Mouse (Mus musculus) urinary bladder, postnatal 14 days (tissue): Measurements from ENCODE around the gene Chrm2.
A peak's percentile ranks its signal among the peaks of the same experiment; 100 is the strongest.

ENCODE experiments used
- DNase-seq: peaks from one replicate; pipeline ENCODE4 v3.0.0; 2021; ENCODE audit warnings: low spot score

Gene Chrm2

DNA sequence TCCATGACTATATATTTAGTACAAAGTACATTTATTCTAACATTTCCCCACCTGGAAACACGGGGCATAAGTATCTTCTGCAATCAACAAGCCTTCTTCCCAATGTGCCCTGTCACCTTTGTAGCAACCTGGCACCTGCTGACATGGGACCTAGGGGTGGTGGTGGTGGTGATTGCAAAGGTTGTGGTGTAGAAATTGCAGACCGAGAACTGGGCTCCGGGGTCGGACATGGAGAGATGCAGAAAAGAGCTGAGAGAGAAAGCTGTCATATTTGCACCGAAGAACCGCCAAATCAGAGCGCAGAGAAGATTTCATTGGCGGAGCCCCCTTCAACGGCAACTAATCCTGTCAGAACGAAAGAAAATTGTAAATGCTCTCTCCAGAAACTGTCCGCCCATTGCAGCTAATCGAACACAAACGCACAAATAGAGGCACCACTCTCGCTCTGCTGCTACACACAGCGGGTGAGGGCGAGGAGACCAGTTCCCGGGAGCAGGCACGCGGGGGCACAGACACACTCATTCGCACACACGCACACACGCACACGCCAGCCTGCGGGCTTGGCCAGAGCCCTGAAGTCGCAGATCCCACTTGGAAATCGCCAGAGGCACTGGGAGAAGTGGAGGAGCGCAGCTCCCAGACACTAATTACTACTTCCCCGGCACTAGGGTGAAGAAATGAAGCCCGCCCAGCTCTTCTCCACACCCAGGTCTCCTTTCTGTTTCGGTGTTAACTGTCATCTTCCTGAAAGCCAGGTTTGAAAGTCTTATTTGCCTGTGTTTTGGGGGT, at the start of gene Chrm2:
Gene Chrm2 (plus strand): TSS at position 473 of the 789 bp plus-strand sequence.
- no peak for DNase-seq

DNA sequence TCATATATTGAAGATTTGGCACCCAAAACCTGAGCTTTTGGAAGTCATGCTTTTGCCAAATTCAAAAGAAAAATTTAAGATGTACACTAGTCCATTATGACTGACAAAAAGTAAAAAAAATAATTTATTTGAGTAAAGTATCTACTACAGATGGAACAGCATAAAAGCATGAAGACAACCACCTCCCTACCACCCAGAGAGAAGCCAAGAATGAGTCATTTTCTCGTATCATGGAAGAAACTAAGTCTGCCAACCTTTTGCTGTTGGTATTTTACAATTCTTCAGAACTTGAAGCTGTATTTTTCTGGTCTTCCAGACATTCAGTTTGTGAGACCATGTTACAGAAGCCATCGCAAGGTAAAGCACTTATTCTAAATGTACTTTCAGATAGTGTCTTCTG, 13.9 kb upstream of the Chrm2 start:
- DNase-seq = no peak

DNA sequence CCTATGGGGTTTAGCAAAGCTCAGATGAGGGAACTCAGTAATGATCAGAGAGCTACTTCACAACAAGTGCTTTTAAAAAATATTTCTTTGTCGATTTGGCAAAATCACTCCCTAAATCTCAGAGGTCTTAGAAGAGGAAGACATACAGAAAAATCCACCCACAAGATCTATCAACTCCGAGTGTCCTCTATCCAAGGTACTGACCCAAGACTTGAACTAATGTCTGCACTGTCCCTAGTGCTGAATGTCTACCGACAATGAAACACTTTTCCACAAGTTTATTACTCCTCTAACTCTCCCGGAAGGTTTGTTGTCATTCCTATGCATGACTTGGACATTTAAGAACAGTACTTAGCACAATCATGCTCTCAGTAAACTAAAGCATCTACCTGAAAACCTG, 9.9 kb upstream of the Chrm2 start:
- DNase-seq = no peak

DNA sequence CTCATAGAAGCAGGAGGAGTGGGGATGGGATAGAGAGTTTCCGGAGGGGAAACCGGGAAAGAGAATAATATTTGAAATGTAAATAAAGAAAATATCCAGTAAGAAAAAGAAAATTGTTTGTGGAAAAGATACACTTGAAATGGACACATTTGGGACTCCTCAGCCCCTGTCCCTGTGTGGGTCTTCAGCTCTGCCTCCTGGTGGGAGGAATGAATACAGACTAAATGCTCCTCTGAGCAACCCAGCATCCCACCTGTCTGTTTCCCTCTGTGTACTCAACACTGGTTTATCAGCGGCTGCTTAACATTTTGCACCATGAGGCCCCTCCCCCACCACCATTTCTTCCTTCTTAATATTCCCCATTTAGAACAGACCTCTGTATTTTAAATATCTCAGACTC, 3.8 kb upstream of the Chrm2 start:
- DNase-seq = no peak

DNA sequence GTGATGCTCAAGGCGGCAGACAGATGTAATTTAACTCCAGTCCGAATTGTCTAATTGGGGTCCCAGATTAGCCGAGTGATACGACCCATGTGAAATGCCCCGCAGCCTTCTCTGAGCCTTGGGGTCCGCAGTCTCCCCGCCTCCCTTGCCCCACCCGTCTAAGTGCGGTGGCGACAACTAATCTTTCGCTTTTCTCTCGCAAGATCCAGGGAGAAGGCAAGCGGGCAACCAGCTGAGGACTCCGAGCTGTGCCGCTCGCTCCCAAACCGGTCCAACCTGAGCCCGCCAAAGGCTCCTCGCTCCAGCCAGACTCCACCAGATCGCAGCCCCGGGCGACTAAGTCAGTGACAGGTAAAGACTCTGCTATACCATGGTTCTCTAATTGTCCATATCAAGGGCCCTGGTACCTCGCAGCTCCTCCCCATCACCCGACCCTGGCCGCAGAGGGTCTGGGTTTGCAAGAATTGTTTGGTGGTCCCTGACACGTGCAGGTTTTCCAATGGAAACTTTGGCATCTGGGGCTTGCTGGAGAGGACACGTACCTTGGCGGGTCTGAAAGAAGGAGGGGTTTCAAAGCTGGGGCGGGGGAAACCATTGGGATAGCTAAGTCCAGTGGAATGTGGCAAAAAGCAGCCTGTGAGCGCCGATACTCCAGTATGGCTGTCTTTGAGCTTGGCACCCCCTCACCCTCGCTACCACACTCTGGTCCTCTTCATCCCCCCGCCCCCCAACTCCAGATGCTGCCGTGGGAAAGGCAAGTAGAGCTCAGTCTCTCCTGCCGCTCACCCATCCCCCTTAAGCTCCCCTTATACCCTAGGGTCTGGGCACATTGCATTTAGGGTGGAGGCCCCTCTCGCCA, 746 bp downstream of the Chrm2 start:
- peak; percentile 14 for DNase-seq

DNA sequence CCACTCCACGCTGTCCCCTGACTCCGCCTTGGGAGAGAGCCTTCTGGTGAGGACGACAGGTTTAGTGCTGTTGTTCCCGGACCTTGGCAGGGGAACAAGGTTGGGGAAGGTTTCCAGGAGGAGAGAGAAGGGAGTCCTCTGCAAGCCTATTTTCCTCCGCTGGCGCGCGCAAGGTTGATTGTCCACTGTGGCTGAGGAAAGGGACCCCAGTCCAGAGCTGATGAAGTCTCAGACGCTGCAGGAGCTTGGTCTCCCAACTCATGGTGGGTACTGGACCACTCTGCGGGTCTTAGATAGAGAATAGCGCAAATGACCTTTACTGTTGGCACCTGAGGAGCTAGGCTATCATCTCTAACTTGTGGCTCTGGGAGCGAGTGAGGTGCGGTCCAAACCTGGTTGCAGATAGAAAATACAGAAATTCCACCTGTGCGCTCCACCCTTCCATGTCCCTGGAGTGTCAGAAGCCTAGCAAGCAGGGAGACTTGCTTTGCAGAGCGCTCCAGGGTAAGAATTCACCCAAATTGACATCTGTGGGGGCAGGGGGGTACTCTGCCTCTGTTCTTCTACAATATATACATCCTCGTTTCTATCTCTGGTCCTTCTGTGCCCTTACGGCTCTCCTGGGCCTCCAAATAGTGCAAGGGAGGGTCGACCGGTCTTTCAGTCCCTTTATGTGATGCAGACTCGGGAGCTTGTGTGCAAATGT, 1.5 kb downstream of the Chrm2 start:
- DNase-seq = no peak

DNA sequence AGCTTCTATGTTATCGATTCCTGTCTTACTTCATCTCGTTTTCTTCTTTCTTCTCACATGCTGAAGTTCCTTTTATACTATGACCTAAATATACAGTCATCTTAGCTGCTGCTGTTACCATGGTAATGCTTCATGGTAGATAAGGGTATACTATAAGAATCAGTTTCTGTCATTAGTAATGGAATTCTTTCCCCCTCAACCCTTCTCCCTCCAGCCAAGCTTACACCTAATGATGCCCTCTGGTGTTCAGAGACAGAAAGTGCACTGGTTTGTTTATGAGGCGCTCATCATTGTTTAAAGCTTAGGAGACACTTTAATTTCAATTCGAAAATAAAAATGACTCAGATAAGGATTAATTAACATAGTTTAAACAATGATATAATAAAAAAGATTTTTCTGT, 5.8 kb downstream of the Chrm2 start:
- no peak for DNase-seq

DNA sequence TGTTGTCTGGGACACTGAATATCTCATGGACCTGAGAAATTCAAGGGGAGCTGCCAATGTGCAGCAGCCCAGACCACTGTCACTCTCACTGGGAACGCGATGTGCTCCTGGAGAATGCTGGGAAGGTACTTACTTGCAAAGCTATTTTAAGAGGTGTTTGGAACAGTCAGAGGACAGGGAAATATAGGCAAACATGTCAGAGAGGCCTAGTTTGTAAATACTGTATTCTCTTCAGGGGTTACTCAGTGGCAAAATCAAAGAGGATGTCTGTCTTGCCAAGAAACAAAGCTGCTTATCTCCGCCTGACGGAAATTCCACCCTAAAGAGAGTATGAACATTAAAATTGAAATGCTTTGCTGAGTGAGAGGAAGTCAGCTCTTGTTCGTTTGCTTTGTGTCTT, 17.3 kb downstream of the Chrm2 start:
- DNase-seq = no peak

DNA sequence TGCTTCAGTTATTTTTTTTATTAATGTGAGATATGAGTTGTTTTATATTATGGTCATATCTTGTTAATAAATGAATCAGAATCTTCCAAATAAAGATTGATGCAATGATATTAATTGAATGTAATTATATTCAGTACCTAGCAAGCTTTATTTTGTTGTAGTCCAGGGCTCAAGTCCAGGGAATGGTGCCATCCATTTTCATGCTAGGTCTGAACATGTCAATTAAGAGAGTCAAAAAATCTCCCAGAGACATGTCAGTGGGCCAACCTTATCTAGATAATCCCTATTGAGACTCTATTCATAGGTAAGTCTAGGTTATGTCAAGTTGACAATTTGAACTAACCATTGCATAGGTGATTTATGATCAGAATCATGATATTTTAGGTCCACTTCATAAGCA, 21.1 kb downstream of the Chrm2 start:
- DNase-seq = no peak

DNA sequence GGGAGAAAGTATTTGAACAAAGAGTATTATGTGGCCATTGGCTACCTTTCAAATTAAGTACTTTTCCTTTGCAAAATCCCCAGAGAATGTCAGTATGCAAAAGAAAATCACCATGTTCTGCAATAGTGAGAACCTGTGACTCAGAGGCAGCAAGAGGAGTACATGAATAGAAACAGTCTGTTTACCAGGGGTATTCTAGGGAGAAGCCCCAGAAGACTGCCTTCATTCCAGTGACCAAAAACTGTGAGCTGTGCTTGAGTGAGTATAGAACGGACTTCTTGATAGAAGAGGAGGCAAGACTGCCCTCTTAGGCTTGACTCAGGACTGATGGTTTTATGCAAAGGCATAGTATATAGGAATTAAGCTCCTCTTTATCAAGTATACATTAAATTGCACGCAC, 22.2 kb downstream of the Chrm2 start:
- DNase-seq = no peak

DNA sequence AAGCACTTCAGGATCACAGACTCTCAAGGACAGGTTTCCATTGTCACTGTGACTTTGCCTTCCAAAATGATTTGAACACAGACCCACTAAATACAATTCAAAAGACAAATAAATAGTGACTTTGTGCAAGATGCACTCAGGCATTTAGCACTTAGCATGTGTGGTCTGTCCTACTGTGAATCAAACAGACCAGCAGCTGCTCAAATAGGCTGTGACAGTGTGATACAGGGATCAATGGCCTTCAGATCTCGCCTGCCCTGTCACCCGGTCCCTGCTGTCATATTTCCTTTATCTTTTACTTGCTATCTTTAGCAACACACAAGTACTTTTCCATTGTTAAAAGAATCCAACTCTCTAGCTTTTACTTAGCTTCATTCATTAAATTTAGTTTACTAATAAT, 31.8 kb downstream of the Chrm2 start:
- no peak for DNase-seq

DNA sequence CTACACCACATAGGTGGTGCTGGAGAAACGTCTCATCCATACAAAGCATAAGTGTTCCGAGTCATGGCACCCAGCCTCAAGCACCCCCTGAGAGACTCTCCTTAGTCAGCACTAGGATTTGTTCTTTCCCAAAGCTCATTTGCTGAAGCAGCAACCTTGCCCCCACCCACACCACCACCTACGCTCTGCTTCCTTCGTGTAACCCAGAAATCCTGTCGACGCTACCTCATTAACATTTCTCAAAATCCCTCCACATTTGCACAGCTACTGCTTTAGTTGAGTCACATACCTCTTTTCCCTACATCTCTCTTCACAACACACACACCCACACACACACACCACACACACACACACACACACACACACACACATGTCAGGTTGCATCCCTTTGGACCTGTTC, 50.1 kb downstream of the Chrm2 start:
- no peak for DNase-seq

DNA sequence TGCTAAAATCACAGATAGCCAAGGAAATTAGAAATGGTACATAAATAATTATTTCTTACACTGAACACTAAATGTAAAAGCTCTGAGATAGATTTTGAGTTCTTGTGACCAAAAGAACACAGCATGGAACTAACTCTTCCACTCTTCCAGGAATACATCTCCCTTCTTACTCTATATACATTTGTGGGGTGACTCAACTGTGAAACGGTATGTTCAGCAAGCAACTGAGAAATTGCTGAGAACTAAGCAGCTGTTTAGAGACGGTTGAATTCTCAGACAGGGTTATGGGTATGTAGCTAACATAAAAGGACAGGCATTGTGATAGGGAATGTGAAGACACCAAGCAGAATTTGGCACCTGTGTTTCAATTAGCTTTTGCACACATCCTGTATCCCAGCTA, 51.3 kb downstream of the Chrm2 start:
- no peak for DNase-seq

DNA sequence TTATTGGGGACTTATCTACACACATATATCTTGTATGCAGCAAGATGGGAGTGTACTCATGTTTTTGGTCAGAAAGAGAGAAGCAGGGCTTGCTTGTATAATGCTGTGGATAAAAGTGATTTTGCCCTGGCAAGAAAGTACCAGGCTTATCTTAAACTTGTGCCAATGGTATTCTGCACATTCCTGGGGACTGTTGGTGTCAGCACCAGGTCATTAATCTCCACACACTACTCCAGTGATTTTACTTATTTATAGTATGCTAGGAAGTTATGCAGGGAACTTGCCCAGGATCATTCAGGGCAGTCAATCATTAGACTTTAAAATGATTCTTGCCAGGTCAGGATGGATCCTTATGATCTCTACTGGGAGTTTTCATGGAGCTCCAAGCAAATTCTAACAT, 63.6 kb downstream of the Chrm2 start:
- DNase-seq = no peak

DNA sequence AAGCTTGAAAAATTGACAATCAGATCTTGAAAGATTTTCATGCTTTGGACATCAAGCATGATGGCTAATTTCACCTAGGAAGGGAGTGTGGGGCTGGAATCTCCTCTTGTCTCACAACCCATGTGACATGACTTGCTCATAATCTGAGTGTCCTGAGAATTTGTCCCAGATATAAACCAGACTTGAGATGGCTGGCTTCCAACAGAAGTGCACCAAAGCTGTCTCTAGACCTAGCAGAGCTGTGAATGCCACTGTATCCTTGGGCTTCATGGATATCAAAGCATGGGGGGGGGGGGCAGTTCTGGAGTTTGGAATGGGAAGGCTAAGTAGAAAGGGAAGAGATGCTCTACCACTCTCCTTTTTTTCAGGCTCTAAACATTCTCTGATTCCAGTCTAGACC, 67.2 kb downstream of the Chrm2 start:
- DNase-seq = no peak

DNA sequence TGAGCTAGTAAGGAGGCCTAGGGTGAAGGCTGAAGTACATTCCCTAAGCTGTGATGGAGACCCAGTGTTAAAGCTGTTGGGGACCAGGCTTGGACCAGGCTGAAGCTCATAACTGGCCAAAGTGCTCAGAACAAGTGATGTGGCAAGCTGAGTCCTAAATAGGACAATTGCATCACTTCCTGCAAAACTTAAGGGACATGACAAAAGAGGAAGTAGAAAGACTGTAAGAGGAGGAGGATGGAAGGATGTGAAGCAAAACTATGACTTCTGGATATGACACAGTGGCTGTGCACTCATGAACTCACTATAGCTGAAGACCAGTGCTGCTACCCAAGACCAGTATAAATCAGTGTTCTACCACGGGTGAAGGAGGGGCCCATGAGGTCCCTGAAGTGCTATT, 69.1 kb downstream of the Chrm2 start:
- DNase-seq = no peak

DNA sequence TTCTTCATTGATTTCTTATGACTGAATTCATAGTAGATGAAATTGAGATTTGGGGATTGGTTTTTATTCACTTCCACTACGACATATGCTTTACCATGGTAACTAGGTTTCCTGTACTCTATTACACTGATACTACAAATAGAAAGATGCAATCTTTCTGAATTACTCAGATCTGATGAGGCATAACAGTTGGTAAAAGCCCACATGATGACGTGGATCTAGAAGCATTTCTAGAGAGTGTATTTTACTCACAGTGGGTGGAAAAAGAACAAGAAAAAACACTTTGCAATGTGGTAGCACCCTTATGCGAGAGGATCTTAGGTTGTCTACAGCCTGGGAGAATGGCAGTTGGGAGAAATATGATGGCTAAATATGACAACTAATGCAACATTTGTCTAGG, 76.1 kb downstream of the Chrm2 start:
- no peak for DNase-seq

DNA sequence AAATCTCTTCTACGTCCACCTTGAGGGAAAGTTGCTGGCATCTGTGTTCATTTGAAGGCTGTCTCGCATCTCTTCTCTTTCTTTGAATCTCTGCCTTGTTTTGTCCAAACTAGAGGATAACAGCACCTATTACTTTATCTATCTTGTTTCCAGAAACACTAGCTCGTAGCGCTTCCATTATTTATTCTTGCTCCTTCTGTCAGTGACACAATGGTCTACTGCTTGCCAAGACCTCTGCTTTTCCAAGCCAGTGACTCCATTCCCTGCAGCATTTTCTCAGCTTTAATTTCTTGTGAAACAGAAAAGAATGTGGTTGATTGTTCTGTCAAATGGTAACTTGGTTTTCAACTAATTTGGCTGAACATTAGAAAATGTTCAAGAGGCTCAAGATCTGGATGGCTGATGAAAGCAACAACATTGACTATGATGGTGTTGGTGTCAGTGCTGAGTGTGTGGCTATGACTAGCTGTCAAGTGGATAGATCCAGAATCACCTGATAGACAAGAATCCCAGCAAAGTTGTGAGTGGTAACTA, 96.3 kb downstream of the Chrm2 start:
- no peak for DNase-seq

DNA sequence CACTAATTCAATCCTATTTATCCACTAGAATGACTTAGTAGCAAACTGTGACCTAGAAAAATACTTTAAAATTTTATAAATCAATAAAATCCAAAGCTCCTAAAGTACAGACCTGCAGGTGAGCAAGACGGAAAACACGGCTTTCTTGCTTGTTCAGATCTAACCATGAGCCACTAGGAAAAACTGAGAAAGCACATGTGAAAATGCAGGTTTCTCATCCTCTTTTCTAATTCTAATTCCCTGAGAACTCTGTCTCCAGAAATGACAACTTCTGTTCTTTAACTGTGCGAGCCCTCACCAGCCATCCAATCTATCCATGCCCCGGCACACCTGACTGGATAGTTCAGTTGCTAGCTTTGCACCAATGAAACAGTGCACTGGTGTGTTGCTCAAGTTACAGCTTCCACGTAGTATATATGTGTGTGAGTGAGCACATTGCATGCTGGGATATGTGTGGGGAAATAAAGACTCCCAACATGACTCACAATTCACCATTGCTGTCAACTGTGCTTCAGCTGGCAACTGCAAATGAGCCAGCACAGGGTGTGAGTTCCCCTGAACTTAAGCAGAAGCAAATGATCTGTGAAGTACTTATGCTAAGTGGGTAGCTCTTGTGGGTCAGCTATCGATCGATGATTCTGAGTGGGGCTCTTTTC, 119.3 kb downstream of the Chrm2 start:
- DNase-seq = no peak

DNA sequence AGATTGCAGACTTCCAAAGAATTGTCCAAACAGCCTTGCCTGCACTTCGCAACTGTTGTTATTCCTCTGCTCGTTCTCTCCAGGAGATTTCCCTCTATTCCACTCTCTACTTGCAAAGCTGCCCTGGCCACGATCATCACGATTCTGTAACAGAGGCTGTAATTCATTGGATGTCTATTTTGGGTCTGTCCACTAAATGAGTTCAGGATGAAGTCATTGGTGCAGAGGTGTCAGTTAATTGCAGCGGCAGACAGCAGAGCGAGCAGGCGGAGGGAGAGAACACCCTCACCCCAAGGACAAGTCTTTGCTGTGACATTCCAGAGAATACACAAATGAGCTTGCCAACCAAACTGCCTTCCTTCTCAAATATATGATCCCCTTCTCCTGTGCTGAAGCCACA, 120.1 kb downstream of the Chrm2 start:
- no peak for DNase-seq

DNA sequence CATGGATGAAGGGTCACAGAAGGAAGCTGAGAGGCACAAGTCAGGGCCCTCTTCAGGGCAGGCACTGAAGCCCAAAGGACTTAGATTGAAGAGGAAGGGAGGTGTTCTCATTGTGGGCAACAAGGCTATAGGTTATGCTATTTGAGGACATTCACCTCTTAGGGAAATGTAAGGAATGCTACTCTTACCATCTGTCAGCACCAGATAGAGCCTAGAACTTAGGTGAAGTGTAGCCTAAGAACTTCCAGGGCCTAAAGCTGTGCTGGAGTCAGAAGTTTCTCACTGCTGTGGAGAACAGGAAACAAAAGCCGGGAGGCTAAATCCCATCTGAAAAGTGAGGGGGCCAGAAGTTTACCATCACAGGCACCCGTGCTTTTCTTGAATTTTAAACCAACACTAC, 120.6 kb downstream of the Chrm2 start:
- no peak for DNase-seq

DNA sequence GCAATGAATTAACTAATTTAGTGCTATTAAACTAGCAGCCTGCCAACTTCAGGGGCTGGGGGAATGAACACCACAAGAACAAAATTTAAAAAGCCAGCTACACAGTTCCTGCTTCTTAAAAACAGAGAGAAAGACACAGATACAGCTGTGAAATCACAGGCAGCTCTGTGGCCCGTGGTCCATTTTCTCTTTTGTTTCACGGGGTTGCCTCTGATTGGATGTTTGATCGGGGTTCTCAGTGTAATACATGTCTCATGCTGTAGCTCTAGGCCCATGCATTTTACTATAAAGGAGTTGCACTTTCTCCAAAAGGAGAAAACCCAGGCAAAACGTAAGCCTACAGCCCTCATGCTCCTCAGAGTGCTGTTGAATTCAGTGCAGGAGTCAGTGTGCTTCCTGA, 128.6 kb downstream of the Chrm2 start:
- DNase-seq = no peak
